Mouse (Mus musculus) v-Abl transformed pro-B cells (cell line): Measurements from ENCODE around the gene Rnf26.

ENCODE experiments used
- in situ Hi-C, 2 experiments: fragments of 400-800 bp; cut with MboI; formaldehyde crosslinking; loops; one replicate each; pipeline ENCODE4 v1.15.1; 2025; ENCODE audit not compliant: unreplicated experiment in 2 of 2

The Rnf26 gene

DNA sequence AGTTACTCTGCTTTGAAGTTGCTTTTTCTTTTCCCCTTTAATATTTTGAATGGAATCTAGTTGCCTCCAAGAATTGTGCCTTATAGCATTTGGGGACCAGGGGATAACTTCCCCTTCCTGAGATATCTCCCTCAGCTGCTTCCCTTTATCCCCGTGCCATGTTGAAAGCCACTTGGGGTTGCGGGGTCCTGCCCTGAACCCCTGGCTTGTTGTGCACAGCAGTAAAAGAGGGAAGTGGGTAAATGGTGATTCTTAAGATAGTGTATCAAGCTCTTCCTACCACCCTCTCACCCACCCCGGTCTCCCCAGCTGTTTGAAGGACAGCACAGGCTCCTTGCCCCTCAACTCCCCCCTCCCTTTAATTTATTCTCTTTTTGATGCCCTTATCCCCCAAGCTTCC lies 18.6 kb downstream of the Rnf26 start:
- in situ Hi-C loops: loop anchor here (5.0 to 25.0 kb wide), 2 partner anchors 107 to 757 kb away; no protein-coding TSS in a partner anchor

DNA sequence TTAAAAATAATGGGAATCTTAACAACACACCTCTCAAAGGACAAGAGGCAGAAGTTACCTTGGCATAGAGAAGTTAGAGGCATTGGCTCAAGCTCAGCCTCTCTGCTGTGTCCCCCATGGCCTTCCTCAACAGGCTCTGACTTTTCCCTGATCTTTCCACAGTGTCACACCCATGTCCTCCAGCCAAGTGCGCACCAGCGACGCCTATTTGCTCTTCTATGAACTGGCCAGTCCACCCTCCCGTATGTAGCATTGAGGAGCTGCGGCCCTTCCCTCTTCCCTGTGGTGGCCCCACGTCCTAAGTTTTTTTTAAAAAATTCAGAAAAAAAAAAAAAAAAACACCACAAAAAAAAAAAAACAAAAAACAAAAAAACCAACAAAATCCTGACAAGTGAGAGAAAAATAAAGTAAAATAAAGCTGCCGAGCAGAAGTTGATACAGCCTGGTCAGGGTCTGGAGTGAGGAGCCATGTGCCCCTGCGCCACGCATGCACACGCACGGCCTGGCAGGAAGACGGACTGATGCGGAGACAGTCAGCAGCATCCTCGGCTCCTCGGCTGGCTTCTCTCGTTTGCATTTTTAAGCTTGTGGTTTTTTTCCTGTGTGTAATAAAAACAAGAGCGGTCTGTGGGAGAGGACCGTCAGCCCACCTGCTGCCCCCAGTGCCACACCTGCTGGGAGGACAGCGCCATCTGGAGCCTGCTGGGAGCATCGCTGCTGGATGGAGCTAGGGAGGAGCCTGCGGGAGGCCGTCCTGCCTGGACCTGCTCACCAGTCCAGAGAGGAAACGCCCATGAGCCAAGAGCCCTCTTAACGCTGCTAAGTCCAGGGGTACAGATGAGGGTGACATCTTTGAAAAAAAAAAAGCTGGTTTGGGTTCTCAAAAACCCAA lies 19.5 kb downstream of the Rnf26 start:
- in situ Hi-C loops: loop anchor here (5.0 to 25.0 kb wide), 2 partner anchors 107 to 757 kb away; no protein-coding TSS in a partner anchor

DNA sequence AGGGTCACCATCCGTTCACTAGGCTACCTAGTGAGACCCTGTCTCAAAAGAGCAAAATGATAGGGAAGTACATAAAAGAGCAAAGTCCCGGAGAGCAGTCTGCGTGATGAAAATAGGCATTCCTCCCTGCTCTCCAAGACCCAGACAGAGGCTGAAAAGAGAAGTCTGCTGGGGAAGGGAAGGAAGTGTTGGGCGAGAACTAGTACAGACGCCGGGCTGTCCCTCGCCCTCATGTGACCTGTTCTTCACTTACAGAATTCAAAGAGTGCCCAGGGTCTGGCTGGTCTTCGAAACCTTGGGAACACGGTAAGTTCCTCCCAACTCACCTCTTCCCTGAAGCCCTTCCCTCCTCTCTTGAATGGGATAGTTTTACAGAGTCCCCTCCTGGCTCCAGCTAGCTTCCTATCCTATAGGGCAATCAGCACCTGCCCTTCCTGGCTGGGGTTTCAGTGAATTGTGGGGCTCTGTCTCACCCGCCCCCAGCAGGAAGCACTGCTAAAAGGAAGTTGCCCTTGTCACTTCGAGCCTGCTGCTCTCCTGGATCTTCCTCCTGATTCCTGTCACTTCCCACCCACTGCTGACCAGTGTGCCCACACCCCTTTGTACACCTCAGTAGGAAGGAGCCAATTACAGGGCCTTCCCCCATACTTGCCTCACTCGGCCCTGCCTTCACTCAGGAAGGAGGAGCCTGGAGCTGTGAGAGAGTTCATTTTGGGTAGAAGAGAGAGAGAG lies 24.3 kb downstream of the Rnf26 start:
- in situ Hi-C loops: loop anchor here (25.0 kb wide), 1 partner anchor 752 kb away; no protein-coding TSS in a partner anchor

DNA sequence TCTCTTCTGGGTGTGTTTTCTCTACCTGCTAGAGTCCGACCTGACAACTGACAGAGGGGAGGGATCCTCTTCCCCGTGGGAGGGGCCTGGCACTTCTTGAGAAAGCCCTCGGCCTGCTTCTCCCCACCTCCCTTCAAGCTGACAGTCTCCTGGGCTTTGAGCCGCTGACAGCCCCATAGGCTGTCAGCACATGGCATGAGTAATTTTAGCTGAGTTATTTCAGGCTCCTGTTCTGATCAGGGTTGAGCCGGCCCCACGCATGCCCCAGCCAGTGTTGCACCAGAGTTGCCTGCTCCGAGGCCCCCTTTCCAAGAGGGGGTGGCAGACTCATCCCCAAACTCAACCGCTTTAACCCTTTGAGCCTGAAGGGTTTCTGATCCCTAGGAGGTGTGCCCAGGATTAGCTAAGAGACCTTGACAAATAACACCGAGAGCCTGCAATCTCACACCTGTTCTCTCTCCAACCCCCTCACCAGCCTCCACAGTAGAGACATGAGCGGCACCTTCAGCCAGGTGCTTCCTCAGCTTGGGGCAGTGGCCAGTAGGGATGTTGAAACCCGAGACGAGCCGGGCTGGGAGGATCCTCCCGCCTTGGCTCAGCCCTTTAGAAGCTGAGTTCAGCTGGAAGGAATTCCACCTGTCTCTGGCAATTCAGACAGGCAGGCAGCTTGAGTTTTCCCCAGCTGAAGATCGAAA lies 25.4 kb downstream of the Rnf26 start:
- in situ Hi-C loops: loop anchor here (25.0 kb wide), 1 partner anchor 751 kb away; no protein-coding TSS in a partner anchor

DNA sequence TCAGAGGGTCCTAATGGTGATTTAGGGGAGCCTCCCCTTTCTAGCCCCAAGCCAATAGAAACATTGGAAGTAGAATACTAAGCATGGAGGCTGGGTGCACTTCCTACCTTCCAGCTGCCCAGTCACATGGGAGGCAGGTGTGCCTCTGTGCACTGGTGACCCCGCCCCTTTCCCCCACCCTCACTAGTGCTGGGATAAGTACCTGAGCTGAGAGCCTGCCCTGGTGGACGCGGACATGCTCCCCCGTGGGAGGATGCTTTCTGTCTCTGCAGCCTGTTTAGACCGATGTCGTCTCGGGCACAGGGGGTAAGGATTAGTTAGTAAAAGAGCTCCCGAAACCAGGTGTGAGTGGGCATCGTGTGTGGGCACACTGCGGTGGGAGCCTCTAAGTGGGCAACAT lies 26.4 kb downstream of the Rnf26 start:
- in situ Hi-C loops: loop anchor here (25.0 kb wide), 1 partner anchor 750 kb away; no protein-coding TSS in a partner anchor

DNA sequence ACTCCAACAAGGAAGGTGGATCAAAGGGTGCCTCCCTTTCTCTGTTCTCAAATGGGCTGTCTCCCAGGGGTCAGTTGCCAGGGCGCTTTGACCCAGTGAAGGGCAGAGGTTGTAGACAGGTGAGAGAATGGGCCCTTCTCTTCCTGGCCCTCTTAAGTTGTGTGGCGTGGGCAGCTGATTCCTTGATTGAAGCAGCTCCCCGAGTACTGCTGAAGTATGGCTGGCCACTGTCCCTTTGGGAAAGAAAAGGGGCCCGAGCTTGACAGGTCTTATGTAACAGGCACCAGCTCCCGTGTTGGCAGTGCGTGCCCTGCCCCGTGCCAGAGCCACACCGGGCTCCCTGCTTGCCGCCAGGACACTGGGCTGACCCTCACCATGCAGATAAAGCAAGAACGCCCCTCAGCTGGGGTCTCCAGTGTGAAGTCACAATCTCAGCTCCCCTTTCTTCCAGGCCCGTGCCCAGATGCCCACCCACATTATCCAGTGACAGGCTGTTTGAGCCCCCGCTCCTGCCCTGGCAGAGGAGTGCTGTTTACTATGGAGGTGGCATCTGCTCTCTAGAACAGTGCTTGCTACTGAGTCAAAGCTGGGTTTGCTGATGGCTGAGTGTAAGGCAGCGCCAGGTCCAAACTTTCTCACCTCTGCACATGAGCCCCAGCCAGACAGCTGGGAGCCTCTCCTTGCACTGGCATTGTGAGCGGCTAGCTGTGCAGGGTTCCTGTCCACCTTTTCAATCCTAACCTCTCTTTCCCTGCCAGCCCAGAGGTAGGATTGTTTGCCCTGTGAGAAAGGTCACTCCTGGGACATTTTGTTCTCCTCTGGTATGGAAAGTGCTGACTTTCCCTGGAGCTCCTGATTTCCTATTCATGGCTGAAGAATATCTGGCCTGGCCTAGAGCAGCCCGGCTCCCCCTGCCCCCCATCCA lies 27.3 kb downstream of the Rnf26 start:
- in situ Hi-C loops: loop anchor here (25.0 kb wide), 1 partner anchor 749 kb away; no protein-coding TSS in a partner anchor

DNA sequence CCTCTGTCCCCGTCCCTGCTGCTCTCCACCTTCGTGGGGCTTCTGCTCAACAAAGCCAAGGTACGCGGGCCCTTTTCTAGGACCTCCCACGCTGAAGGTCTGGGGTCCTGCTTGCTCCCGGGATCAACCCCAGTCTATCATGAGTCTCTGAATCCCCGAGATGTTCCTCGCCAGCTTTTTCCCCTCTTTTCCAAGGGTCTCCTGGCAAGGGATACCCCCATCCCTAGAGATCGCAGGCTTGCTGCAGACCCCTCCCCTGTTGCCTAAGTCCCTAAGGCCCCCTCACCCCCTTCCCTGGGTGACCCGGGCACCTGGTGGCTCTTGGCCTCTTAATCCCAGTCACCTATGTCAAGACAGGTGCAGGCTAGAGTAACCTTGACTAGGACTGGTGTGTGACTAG lies 28.0 kb downstream of the Rnf26 start:
- in situ Hi-C loops: loop anchor here (25.0 kb wide), 1 partner anchor 748 kb away; no protein-coding TSS in a partner anchor

DNA sequence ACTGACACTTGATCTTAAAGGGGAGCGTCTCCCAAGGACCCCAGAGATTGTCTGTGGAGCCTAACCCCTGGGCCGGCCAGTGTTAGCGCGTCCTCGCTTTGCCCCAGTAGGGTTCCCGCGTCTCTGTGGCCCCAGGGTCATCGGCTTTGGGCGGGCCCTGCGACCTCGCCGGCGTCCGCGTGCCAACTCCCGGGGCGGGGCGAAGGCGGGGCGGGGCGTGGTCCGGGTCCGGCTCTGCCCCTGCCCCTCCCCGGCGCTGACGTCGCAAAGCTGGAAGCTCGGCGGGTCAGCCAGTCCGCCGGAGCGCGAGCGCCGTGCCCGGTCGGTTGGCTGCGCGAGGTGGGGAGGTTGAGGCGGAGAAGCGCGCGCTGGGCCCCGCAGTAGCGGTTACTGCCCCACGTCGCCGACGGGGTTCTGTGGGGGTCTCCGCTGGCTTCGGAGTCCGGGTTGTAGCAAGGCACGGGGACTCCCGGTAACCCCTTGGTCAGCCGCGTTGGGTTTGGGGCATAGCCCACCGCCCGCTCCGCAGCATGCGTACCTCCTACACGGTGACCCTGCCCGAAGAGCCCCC lies 28.6 kb downstream of the Rnf26 start:
- in situ Hi-C loops: loop anchor here (25.0 kb wide), 1 partner anchor 747 kb away; no protein-coding TSS in a partner anchor

DNA sequence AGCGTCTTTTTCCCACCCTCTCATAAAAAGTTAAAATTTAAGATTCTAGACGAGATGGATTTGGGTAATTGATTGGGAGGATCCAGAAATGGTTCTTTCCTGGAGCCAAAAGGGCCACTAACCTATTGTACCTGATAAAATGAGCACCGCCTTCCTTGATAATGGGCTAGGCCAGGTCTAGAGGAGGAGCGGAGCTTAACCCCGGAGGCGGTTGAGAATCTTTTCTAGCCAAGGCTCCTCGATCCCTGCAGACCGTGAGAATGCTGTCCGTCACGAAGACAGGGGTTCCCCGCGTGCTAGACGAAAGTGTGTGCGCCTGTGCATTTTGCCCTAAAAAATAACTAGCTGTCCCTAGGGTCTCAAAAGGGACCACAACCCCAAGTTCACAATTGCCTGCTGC lies 29.1 kb downstream of the Rnf26 start:
- in situ Hi-C loops: loop anchor here (25.0 kb wide), 1 partner anchor 747 kb away; no protein-coding TSS in a partner anchor

DNA sequence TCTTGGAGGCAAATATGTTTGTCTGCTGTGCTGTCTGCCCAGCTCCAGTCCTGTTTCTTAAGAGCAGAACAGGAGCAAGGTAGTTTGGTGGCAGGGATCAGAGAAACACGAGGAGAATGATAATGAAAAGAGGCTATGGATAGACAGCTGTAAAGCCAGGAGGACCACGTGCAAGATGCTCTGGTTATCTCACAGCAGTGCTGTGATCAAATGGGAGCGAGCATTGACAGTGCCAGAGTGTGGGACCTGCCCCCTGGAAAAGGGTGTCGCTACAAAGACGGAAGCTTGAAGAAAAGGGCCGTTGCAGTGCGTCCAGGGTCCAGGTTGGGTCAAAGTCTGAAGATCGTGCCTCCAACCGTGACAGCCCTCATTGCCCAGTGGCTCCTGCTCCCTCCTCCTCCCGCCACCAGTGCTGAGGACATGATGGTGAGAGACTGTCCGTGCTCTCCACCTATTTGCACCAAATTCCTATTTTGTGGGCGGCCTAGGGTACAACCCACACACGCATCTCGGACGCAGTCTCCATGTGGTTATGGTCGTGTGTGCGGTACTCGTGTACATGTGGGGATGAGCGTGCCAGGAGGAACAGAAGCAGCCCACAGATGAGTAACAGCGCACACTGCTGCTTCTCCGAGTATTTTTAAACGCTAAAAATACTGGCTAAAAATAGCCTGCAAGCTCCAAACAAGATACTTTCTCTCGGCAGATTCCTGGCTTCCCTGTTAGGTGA lies 29.8 kb downstream of the Rnf26 start:
- in situ Hi-C loops: loop anchor here (25.0 kb wide), 1 partner anchor 746 kb away; no protein-coding TSS in a partner anchor

DNA sequence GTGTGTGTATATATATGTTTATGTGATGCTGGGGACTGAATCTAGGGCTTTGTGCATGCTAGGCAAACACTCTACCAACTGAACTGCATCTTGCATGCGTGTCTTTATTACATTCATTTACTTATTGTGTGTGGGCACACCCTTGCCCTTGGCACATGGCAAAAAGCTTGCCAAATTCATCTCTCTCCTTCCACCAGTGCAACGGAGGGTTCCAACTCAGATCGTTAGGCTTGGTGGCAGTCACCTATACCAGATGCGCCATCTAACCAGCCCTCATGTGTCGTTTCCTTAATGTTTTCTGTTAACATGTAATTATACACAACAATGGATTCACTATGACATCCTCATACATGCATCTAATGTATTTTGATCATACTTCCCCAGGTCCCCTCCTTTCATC lies 31.1 kb downstream of the Rnf26 start:
- in situ Hi-C loops: loop anchor here (25.0 kb wide), 1 partner anchor 745 kb away; no protein-coding TSS in a partner anchor

DNA sequence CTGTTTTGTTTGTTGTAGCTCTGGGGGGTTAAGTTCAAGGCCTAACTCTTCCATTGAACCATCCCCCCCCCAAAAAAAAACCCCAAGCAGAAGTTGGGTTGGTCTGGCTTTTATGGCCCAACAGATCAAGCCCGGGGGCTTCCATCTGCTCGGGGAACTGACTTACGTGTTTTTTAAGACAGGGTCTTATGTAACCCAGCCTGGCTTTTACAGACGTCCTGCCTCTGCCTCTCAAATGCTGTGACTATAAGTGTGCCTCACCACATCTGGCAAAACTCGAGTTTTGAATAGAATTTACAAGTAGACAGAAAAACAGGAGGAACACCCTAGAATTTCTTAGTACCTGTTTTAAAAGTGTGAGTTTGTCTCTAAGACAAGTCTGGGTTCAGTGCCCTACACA lies 31.7 kb downstream of the Rnf26 start:
- in situ Hi-C loops: loop anchor here (25.0 kb wide), 1 partner anchor 744 kb away; no protein-coding TSS in a partner anchor

DNA sequence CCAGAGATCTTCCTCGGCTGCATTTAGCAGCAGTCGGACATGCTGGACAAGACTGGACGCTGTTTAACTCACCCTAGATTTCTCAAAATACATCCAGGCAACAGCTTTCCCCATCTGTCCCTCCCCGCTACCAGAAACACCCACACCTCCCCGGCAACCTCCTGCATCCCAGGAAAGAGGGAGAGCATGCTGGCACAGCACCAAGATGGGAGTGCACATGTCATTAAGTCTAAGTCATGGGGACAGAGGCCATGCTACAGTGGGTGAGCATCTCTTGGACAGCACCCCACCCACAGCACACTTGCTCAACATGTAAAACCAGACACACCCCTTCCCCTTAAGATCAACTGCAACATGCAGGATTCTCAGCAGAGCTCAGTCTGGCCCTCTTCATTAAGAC lies 32.4 kb downstream of the Rnf26 start:
- in situ Hi-C loops: loop anchor here (25.0 kb wide), 1 partner anchor 744 kb away; no protein-coding TSS in a partner anchor

DNA sequence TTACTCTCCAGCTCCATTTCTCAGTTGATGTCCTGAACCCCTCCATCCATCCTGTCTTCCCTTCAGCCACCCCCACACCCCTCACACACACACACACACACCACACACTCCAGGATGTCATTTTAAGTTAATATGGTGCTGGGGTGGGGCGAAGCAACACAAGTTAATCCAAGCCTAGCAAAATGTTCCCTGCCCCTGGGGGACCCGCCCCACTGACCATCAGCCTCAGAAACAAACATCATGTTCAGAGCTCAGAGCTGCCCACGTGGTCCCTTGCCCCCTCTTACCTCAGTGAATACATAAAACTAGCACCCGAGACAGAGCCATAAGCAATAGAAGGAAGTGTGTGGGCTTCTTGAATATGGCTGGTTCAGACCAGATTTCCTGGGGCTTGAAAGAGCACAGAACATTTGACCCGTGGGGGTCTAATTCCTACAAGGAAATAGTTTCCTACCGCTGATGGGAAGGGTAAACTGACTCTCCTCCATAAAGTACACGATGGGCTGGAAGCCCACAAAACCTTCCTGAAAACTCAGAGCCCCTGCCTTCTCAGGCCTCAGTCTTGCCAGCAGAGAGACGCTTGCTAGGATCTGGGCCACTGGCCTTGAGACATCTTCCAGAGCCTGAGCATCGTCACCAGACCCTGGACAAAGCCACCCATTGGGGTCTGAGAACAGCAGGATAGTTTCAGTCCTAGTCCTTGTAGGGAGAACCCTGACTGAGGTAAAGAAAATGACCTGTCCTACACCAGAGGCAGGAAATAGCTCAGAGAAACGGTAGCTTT lies 33.1 kb downstream of the Rnf26 start:
- in situ Hi-C loops: loop anchor here (25.0 kb wide), 1 partner anchor 743 kb away; no protein-coding TSS in a partner anchor

DNA sequence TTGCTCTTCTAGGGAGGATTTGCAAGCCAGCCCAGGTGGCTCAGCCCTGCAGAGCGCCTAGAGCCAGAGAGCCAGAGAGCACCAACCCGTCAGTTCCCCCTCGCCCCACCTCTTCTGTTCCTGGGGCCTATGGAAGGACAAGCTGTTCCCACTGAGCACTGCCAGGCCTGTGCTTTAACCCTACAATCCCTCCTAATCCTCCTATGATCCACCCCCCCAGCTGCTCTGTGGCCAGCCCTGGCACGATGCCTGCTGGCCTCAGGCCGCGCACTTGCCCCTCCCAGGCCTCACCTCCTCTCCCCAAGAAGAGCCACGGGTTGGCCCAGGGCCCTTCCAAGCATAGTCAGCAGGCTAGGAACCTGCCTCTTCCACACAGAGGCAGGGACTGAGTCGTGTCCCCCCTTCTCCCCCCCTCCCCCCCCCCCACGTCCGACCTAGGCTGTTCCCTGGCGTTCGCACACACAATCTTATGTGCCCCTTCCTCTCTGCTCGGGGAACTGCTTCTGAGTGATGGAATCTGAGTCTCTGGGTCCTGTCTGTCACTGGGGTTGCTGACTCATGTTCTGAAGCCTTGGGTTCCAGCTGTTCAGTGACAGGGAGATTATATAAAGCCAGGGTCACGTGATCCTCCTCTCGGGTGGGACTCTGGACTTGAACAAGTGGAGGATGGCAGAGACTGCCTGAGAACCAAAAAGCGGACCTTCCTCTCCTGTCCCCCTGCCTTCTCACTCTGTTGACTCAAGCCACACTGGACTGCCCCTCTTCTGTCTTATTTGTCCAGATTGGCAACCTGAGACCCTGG lies 34.2 kb downstream of the Rnf26 start:
- in situ Hi-C loops: loop anchor here (25.0 kb wide), 1 partner anchor 742 kb away; no protein-coding TSS in a partner anchor

DNA sequence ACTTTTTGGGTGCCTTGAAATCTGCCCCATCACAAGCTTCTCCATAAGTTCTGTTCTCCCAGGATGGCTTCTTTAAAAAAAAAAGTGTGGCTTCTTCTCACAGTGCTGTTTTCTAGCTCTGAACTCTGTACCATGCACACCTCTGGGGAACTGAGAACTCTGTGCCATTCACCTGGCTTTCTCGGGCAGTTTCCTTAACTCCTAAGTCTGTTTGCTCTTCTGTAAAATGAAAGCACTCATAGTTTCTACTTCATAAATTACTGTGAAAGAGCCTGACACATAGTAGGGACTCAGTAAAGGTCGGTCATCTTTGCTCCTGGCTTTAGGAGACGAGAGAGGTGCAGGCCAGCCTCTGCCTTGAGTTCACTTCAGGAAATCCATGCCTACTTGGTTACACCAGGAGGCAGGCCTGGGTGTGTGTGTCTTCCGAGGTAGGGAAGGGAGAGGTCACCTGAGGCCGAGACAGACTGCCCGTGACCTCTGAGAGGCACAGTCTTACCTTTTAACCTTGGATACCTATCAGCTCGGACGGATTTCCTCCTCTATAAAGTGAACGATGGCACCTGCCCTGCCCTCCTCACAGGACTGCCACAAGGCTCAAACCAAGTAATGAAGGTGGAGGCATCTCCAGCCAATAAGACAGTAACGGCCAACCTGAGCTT lies 35.0 kb downstream of the Rnf26 start:
- in situ Hi-C loops: loop anchor here (25.0 kb wide), 1 partner anchor 741 kb away; no protein-coding TSS in a partner anchor
